11 mouse cellular contexts compared by ENCODE assay signal in genomic region chr14:23624455-23624854, GRCm38 (mm10).
"Had no signal": no experiment of that assay in that cellular context is flagged by ENCODE, and none has a peak within 500 bp of the region (broad histone marks: within the 10 kb centered on the region; RNA-seq: fewer than 3 reads in every experiment).

No protein-coding gene starts in this region.

- DNase-seq: lung, adult 18-20 months; lung, embryonic 14.5 days; lung, postnatal 10 days; lung, postnatal 4 days; right cerebral cortex, postnatal 14 days; thymus, adult 18-20 months; thymus, postnatal 14 days; thymus, postnatal 36 days had no signal

- H3K27ac ChIP-seq: midbrain, embryonic 13.5 days; midbrain, embryonic 15.5 days; neural tube, embryonic 12.5 days had no signal

- H3K4me3 ChIP-seq: midbrain, embryonic 13.5 days; midbrain, embryonic 15.5 days; neural tube, embryonic 12.5 days had no signal
